Mouse (Mus musculus): ENCODE data around the gene Ankrd11. TPM values are rescaled to one million over a fixed set of nuclear protein-coding genes. Genes with fewer than 3 reads are reported as not detected.

The Ankrd11 gene
- polyA plus RNA-seq, 1 experiment from 2014 or later, result 55.0 TPM

GRCm38 (mm10) chr8:123043941-123044340 is 1.9 kb upstream of the Ankrd11 start:
- no peak overlapping the region for H3K4me3 ChIP-seq (ENCODE audit: low read depth, low read length)
- no peak for ATAC-seq (ENCODE audit: low read depth)
- no peak overlapping the region for H3K9ac ChIP-seq (ENCODE audit: low read depth, low read length)
- no peaks in the 10 kb centered on the region for H3K9me3 ChIP-seq (ENCODE audit: control insufficient read depth, low read length)
- peaks cover 20% of the 10 kb centered on the region for H3K4me1 ChIP-seq (ENCODE audit: control insufficient read depth, insufficient read depth, low read length)
- 0 out of 2 replicates have a peak, but pooled peaks cover 5% of the 10 kb centered on the region for H3K36me3 ChIP-seq (ENCODE audit: control insufficient read depth, insufficient read depth, low read length)
- 82% methylated on average over 3 of the region's 3 CpGs for WGBS
- no peak for DNase-seq (ENCODE audit: low spot score)
- no peaks in the 10 kb centered on the region for H3K27me3 ChIP-seq (replicated peaks; ENCODE audit: control insufficient read depth, insufficient read depth, low read length)
- H3K4me2 ChIP-seq (ENCODE audit: low read depth, low read length), result no peak overlapping the region
- no peak overlapping the region for H3K27ac ChIP-seq (replicated peaks; ENCODE audit: low read depth, low read length)

DNA sequence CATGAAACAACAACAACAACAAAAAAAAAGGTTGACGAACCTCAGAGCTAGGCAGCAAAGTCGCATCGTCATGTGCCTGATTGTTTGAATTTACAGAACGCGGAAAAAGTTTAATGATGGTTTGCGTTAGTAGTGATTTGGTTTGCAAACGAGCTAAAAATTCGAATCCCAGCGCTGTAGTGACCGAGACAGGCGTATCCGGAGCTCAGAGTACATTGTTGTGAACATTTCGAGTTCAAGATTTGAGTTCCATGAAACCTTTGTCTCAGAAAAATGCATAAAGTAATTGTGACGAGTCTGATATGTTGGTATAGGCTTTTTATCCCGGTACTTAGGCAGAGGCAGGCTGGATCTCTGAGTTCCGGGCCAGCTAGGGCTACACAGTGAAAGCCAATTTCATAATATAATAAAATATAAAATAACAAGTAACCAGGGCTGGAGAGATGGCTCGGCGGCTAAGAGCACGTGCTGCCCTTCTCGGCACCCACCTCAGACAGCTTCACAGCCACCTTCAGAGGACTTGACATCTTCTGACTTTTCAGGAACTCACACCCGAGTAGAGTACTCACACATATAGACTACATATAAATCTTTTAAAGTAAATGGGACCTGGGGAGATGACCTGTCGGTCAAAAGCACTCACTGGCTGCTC is 1.0 kb upstream of the Ankrd11 start:
- 20% methylated on average over 22 of the region's 22 CpGs for WGBS

GRCm38 (mm10) chr8:123041774-123042105 is 337 bp downstream of the Ankrd11 start:
- peak overlapping the region; percentile 99 for H3K4me3 ChIP-seq (ENCODE audit: low read depth, low read length)
- DNase-seq (ENCODE audit: low spot score) (no peak), ATAC-seq (ENCODE audit: low read depth) (peak; percentile 1)
- peak overlapping the region; percentile 99 for H3K9ac ChIP-seq (ENCODE audit: low read depth, low read length)
- 0 out of 2 replicates have a peak, but pooled peaks cover 5% of the 10 kb centered on the region for H3K36me3 ChIP-seq (ENCODE audit: control insufficient read depth, insufficient read depth, low read length)
- no CpG with 5 or more reads among the region's 60 CpGs for WGBS
- no peaks in the 10 kb centered on the region for H3K9me3 ChIP-seq (ENCODE audit: control insufficient read depth, low read length)
- H3K27me3 ChIP-seq (replicated peaks; ENCODE audit: control insufficient read depth, insufficient read depth, low read length), result no peaks in the 10 kb centered on the region
- H3K27ac ChIP-seq (replicated peaks; ENCODE audit: low read depth, low read length), result peak overlapping the region; percentile 97
- H3K4me1 ChIP-seq (ENCODE audit: control insufficient read depth, insufficient read depth, low read length), result peaks cover 20% of the 10 kb centered on the region
- H3K4me2 ChIP-seq (ENCODE audit: low read depth, low read length), result peak overlapping the region; percentile 78

More for the DNA sequence above, 1.0 kb upstream of the Ankrd11 start:
- peak overlapping the region; percentile 99 for H3K4me3 ChIP-seq (ENCODE audit: low read depth, low read length)
- no peak for ATAC-seq (ENCODE audit: low read depth)
- no peaks in the 10 kb centered on the region for H3K27me3 ChIP-seq (replicated peaks; ENCODE audit: control insufficient read depth, insufficient read depth, low read length)
- H3K9me3 ChIP-seq (ENCODE audit: control insufficient read depth, low read length), result no peaks in the 10 kb centered on the region
- peak overlapping the region; percentile 98 for H3K27ac ChIP-seq (replicated peaks; ENCODE audit: low read depth, low read length)
- peaks cover 20% of the 10 kb centered on the region for H3K4me1 ChIP-seq (ENCODE audit: control insufficient read depth, insufficient read depth, low read length)
- peak overlapping the region; percentile 97 for H3K9ac ChIP-seq (ENCODE audit: low read depth, low read length)
- DNase-seq (ENCODE audit: low spot score), result no peak
- H3K4me2 ChIP-seq (ENCODE audit: low read depth, low read length), result peak overlapping the region; percentile 78
- H3K36me3 ChIP-seq (ENCODE audit: control insufficient read depth, insufficient read depth, low read length), result 0 out of 2 replicates have a peak, but pooled peaks cover 5% of the 10 kb centered on the region

GRCm38 (mm10) chr8:123041008-123041773 is 886 bp downstream of the Ankrd11 start:
- DNase-seq (ENCODE audit: low spot score) (peak; percentile 66), ATAC-seq (ENCODE audit: low read depth) (no peak)
- 0 out of 2 replicates have a peak, but pooled peaks cover 5% of the 10 kb centered on the region for H3K36me3 ChIP-seq (ENCODE audit: control insufficient read depth, insufficient read depth, low read length)
- 0% methylated on average over 16 of the region's 71 CpGs for WGBS
- no peaks in the 10 kb centered on the region for H3K27me3 ChIP-seq (replicated peaks; ENCODE audit: control insufficient read depth, insufficient read depth, low read length)
- H3K27ac ChIP-seq (replicated peaks; ENCODE audit: low read depth, low read length), result peak overlapping the region; percentile 97
- peak overlapping the region; percentile 99 for H3K4me3 ChIP-seq (ENCODE audit: low read depth, low read length)
- peak overlapping the region; percentile 99 for H3K9ac ChIP-seq (ENCODE audit: low read depth, low read length)
- peak overlapping the region; percentile 78 for H3K4me2 ChIP-seq (ENCODE audit: low read depth, low read length)
- H3K9me3 ChIP-seq (ENCODE audit: control insufficient read depth, low read length), result no peaks in the 10 kb centered on the region
- H3K4me1 ChIP-seq (ENCODE audit: control insufficient read depth, insufficient read depth, low read length), result peaks cover 20% of the 10 kb centered on the region

- H3K4me3 ChIP-seq (ENCODE audit: low read depth, low read length), result peak overlapping the region; percentile 99
- H3K4me2 ChIP-seq (ENCODE audit: low read depth, low read length), result peak overlapping the region; percentile 78
- peak overlapping the region; percentile 99 for H3K9ac ChIP-seq (ENCODE audit: low read depth, low read length)
- peaks cover 20% of the 10 kb centered on the region for H3K4me1 ChIP-seq (ENCODE audit: control insufficient read depth, insufficient read depth, low read length)
- H3K27ac ChIP-seq (replicated peaks; ENCODE audit: low read depth, low read length), result peak overlapping the region; percentile 97; the same call in 1 of the 2 replicates
- ATAC-seq (ENCODE audit: low read depth) (no peak), DNase-seq (ENCODE audit: low spot score) (peak; percentile 54)
- no peaks in the 10 kb centered on the region for H3K27me3 ChIP-seq (replicated peaks; ENCODE audit: control insufficient read depth, insufficient read depth, low read length)
- H3K36me3 ChIP-seq (ENCODE audit: control insufficient read depth, insufficient read depth, low read length), result 0 out of 2 replicates have a peak, but pooled peaks cover 5% of the 10 kb centered on the region
- 13% methylated on average over 4 of the region's 4 CpGs for WGBS
- H3K9me3 ChIP-seq (ENCODE audit: control insufficient read depth, low read length), result no peaks in the 10 kb centered on the region
These were observed 1.9 kb downstream of the Ankrd11 start for GRCm38 (mm10) chr8:123040110-123040650.

GRCm38 (mm10) chr8:123039376-123040109 is 2.5 kb downstream of the Ankrd11 start:
- Histone ChIP-seq H3K4me2 (ENCODE audit: low read depth, low read length) (peak overlapping the region; percentile 78), H3K9me3 (ENCODE audit: control insufficient read depth, low read length) (no peaks in the 10 kb centered on the region), H3K27ac (replicated peaks; ENCODE audit: low read depth, low read length) (no peak overlapping the region), H3K4me3 (ENCODE audit: low read depth, low read length) (no peak overlapping the region), H3K27me3 (replicated peaks; ENCODE audit: control insufficient read depth, insufficient read depth, low read length) (no peaks in the 10 kb centered on the region), H3K9ac (ENCODE audit: low read depth, low read length) (no peak overlapping the region), H3K4me1 (ENCODE audit: control insufficient read depth, insufficient read depth, low read length) (peaks cover 20% of the 10 kb centered on the region), H3K36me3 (ENCODE audit: control insufficient read depth, insufficient read depth, low read length) (0 out of 2 replicates have a peak, but pooled peaks cover 5% of the 10 kb centered on the region)
- DNase-seq (ENCODE audit: low spot score) (no peak), ATAC-seq (ENCODE audit: low read depth) (no peak)
- 77% methylated on average over 11 of the region's 11 CpGs for WGBS

- no peak overlapping the region for H3K27ac ChIP-seq (replicated peaks; ENCODE audit: low read depth, low read length)
- ATAC-seq (ENCODE audit: low read depth), result no peak
- no peaks in the 10 kb centered on the region for H3K36me3 ChIP-seq (ENCODE audit: control insufficient read depth, insufficient read depth, low read length)
- H3K9ac ChIP-seq (ENCODE audit: low read depth, low read length), result no peak overlapping the region
- H3K27me3 ChIP-seq (replicated peaks; ENCODE audit: control insufficient read depth, insufficient read depth, low read length), result no peaks in the 10 kb centered on the region
- no peak overlapping the region for H3K4me3 ChIP-seq (ENCODE audit: low read depth, low read length)
- H3K4me1 ChIP-seq (ENCODE audit: control insufficient read depth, insufficient read depth, low read length), result peaks cover 19% of the 10 kb centered on the region
- no peaks in the 10 kb centered on the region for H3K9me3 ChIP-seq (ENCODE audit: control insufficient read depth, low read length)
- no peak overlapping the region for H3K4me2 ChIP-seq (ENCODE audit: low read depth, low read length)
- 71% methylated on average over 2 of the region's 2 CpGs for WGBS
- no peak for DNase-seq (ENCODE audit: low spot score)
These were observed 3.7 kb downstream of the Ankrd11 start for GRCm38 (mm10) chr8:123038351-123038750.

DNA sequence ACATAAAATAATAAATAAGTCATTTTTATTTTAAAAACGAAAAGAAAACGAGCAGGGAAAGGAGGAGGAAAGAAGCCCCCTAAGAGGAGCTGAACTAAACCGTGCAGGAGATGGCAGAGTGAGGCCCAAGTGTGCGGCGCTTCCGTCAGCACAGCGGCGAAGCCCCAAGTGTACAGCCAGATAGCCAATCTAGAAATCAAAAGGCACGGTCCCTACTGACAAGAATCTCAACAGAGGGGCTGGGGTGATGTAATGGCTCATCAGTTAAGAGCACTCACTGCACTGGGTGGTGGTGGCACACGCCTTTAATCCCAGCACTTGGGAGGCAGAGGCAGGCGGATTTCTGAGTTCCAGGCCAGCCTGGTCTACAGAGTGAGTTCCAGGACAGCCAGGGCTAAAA is 4.6 kb downstream of the Ankrd11 start:
- Histone ChIP-seq H3K9ac (ENCODE audit: low read depth, low read length) (no peak overlapping the region), H3K27ac (replicated peaks; ENCODE audit: low read depth, low read length) (no peak overlapping the region), H3K4me3 (ENCODE audit: low read depth, low read length) (no peak overlapping the region), H3K4me2 (ENCODE audit: low read depth, low read length) (no peak overlapping the region), H3K9me3 (ENCODE audit: control insufficient read depth, low read length) (no peaks in the 10 kb centered on the region), H3K4me1 (ENCODE audit: control insufficient read depth, insufficient read depth, low read length) (peaks cover 17% of the 10 kb centered on the region), H3K27me3 (replicated peaks; ENCODE audit: control insufficient read depth, insufficient read depth, low read length) (no peaks in the 10 kb centered on the region), H3K36me3 (ENCODE audit: control insufficient read depth, insufficient read depth, low read length) (no peaks in the 10 kb centered on the region)
- DNase-seq (ENCODE audit: low spot score) (no peak), ATAC-seq (ENCODE audit: low read depth) (no peak)
- WGBS, result 89% methylated on average over 11 of the region's 11 CpGs

Measured in embryonic facial prominence, embryonic 14.5 days (tissue).